Mouse (Mus musculus) left cerebral cortex, postnatal 10 days (tissue): Measurements from ENCODE around the gene E130208F15Rik. TPM values are rescaled to one million over a fixed set of nuclear protein-coding genes. Genes with fewer than 3 reads are reported as not detected.

ENCODE experiments used
- DNase-seq, 2 experiments: peaks; one replicate each; pipeline ENCODE4 v3.0.0; 2021 to 2022; ENCODE audit warnings: low spot score in 2 of 2, mixed read lengths in 1 of 2; ENCODE audit errors: extremely low spot score in 1 of 2
- intact Hi-C: fragments of 180-260 bp; cut with DNase I; formaldehyde crosslinking; loops from one replicate; pipeline ENCODE4 v1.15.1; 2025
- total RNA-seq, 2 experiments: library from RNA; stranded (reverse); gene quantifications; 2 replicates each; pipeline ENCODE4 v1.2.3; 2021

Gene E130208F15Rik
- total RNA-seq, 2 experiments from 2014 or later, result 0.45 to 0.67 TPM

DNA sequence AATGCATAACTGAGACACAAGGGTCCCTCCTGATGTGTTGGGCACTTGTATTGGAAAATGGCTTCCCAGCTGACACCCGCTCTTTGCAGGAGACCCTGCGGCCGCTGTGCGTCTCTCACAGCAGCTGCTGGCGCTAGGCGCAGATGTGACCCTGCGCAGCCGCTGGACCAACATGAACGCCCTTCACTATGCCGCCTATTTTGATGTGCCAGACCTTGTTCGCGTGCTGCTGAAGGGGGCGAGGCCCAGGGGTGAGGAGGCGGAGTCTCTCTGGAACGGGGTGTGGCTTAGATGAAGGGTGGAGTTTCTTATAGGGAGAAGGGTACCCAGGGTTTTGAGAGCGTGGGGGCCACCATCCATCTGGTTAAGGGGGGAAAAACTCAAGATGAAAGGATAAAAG lies 24.3 kb upstream of the E130208F15Rik start:
- DNase-seq, result no peak
- intact Hi-C loops, result no loop called here

DNA sequence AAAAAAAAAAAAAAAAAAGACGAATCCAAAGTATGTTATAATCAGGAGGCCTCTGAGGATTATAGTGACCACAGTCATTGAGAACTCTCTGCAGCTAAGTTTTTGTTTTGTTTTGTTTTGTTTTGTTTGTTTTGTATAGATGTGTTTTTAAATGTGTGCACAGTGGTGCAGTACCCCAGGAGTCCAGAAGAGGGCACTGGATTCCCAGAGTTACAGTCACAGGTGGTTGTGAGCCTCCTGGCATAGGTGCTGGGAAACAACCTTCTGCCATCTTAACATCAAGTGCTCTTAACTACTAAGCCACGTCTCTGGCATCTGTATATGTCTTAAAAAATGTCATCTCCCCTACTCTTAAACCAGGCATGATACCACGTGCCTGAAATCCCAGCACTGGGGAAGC lies 20.6 kb upstream of the E130208F15Rik start:
- no peak for DNase-seq
- intact Hi-C loops, result no loop called here

DNA sequence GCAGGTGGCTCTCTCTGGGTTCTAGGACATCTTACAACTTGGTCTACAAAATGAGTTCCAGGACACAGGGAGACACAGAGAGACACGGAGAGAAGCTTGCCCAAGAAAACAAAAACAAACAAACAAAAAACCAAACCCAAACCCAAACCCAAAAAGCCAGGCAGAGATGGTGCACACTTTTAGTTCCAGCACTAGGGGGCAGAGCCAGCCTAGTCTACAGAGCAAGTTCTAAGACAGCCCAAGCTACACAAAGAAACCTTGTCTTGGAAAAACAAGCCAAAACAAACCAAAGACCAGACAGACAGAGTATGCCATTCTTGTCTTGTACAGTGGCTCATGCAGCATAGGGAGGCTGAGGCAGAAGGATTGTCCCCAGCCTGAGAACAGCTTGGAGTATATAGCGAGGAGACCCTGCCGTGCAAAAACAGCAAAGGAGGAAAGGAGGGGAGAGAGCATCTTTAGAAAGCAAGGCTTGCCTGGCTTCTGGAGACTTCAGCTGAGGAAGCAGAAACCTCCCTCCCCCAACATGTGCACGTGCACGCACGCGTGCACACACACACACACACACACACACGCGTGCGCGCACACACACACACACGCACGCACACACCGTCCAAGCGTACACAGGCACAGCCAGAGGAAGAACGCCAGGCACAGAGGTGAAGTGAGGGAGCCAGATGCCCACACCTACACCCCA lies 15.3 kb upstream of the E130208F15Rik start:
- DNase-seq, result no peak
- intact Hi-C loops, result no loop called here

DNA sequence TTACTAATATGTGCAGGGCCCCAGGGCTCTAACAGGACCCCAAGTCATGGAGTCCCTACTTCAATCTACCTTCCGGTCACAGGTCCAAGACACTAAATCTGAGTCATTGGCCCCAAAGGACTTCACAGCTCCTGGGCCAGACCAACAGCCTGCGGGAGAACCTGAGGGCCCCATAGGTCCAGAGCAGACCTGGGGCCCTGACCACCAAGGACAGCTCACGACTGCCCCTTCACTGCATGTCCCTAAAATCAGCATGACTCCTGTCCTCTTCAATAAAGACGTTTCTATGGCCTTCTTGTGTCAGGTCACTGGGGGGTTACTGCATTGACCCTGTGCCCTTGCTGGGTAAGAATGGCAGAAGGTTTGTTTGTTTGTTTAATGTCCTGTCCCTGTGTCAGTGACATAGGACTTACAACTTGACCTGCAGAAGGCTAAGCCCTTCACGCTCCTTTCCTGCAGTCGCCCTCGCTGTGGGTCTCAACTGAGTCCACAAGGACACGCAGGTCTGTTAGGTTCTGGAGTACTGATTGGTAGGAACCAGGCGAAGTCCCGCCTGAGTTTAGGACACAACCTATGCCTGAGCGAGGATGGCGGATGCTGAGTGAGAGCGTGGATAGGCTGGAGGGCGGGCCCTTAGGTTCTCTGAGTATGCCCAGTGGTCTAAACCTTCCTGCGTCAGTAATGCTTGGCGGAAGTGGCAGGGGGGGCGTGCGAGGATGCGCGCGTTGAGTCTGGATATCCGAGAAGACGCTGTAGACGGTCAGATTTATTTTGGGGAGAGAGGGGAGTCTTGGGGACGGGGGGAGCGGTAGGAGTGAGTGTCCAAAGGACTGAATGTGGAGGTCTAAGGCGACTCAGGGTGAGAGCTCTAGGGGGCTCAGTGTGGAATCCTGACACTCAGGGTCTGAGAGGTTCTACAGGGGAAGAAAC lies 13.2 kb upstream of the E130208F15Rik start, which contains the start of gene Alkbh6:
Gene Alkbh6 (plus strand): TSS at position 642 of the 930 bp plus-strand sequence.
- peak; percentile 95 to 96 for DNase-seq
- intact Hi-C loops, result no loop called here

DNA sequence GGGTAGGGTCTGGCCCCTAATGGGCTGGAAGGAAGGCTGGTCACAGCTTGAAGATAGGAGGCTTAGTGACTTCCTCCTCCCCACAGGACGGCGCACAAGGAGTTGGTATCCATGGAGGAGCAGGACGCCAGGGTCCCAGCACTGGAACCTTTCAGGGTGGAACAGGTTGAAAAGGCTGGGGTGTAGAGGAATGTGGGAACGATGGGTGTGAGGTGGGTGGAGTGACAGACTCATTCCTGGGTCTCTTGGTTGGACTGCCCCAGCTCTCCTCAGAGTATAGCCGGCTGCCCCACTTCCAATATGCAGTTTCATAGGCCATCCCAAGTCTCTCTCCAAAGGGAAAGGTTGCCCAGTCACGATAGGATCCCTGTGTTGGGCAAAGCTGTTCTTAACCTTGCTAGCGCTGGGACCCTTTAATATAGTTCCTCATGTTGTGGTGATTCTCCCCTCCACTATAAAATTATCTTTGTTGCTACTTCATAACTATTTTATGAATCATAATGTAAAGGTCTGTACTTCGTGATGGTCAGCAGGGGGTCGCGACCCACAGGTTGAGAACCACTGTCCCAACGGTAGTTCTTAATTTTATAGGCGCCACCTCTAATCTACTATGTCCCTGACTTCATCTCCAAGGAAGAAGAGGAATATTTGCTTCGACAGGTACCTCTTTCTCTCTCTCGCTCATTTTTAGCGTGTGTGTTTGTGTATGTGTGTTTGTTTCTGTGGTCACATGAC lies 12.0 kb upstream of the E130208F15Rik start:
- DNase-seq, result no peak
- intact Hi-C loops, result no loop called here

DNA sequence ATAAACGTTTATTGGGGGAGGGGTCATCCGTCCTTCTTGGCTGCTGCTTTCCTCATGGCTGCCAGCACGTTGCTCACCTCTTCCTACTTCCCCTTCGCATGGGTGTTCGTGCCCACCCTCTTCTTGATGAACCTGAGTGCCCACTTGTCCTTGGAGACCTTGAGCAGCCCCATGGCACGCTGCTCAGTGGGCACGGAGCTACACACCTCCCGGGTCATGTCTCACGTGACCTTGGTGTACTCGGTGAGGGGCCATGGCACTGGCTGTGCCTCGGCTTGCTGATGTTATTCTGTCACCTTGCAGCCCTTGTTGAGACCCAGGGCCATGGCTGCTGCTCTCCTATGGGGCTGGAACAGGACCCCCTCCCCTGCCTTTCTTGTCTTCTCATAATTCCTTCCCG lies 11.4 kb upstream of the E130208F15Rik start:
- intact Hi-C loops, result no loop called here
- no peak for DNase-seq

DNA sequence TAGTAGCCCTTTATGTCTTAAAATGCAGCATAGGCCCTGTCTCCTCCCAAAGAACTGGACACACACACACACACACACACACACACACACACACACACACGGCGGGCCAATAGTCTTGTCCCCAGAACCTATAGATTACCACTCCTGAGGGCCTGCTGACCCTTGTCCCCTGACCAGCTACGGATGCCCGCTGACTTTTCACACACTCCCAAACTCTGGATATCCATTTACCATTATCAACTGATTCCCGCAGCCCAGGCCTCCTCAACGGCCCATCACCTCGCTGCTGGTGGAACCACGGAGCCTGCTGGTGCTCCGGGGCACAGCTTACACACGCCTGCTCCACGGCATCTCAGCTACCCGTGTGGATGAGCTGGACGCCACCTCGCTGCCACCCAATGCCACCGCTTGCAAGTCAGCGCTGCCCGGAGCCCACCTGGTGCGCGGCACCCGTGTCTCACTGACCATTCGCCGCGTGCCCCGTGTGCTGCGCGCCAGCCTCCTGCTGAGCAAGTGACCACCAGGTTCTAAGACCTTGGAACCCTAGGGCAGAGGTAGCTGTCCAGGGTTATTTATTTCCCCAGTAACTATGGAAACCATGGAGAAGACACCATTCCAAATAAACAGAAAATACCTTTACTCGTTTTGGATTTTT lies 7.7 kb upstream of the E130208F15Rik start:
- intact Hi-C loops, result no loop called here

DNA sequence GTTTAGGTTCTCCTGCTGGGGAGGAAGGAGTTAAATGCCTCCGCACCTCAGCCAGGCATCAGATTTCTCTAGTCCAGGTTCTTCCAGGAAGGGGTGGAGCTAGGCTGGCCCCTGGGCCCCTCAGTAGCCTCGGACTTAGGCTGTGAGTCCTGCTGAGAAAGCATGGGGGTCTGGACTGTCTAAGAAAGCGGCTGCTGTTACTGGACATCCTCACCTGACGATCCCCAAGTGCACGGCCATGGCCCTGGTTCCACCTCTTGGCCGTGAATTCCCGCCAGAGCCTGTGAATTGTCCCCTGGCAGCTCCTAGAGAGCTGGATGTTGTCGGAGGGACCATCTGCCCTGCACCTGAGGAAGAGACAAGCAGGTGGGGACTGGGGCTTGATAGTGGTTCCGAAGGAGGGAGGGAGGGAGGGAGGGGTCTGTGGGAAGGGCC lies 6.8 kb upstream of the E130208F15Rik start, which contains the start of gene Syne4:
Gene Syne4 (plus strand): TSS at position 87 of the 435 bp plus-strand sequence.
- intact Hi-C loops, result no loop called here
- no peak for DNase-seq

More for the DNA sequence above, 7.7 kb upstream of the E130208F15Rik start:
- DNase-seq, result no peak

DNA sequence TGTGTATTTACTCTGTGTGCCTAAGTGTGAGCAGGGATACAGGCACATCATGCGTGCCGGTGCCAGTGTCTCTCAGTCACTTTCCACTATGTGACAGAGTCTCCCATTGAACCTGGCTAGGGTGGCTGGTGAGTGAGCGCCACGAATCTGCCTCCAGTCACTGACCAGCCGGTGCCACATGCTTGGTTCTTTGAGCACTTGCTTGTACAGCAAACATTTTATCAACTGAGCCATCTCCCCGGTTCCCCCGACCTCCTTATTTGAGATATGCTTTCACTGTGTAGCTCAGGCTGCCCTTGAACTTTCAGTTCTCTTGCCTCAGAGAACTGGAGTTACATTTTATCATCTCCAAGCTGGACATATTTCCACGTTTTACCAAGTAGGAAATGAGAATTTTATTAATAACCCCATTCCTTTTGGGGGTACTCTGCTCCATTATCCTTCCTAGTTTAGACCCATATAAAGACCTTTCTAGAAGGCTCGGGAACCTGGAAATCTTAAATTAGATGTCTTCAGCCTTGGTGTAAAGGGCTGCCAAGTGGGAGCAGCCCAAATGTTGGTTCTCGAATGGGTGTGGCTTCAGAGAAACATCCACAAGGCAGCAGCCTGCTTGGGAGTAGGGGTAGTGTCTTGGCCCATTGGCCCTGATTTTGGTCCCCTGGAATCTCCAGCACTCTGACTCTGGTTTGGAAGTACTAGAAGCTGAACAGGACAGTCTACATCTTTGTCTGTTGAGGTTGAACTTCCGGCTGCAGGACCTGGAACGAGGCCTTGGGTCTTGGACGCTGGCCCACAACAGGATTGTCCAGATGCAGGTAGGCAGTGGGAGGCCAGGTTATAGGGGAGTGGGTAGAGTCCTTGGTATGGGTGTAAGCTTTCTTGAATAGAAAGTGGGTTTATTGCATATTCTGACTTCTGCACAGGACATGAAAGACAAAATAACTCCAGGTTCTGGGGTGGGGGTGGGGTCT lies 5.7 kb upstream of the E130208F15Rik start:
- no peak for DNase-seq
- intact Hi-C loops, result no loop called here

DNA sequence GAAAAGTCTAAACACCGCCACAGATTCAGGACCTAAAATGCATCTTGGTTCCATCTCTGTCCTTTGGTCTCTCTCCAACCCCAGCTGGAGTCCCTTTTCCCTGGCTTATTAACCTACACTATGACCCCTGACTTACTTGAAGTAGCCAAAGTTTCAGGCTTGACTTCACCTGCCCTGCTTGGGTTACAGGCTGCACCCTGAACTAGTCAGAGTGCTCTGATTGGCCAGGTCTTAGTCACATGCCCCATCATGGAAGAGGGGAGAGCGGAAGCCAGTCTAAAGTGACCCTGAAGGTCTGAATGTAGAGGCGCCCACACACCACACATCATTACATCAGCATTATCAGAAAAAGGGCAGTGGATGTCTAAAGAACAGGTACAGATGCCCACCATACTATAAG lies 3.4 kb upstream of the E130208F15Rik start:
- intact Hi-C loops, result no loop called here
- DNase-seq, result no peak

DNA sequence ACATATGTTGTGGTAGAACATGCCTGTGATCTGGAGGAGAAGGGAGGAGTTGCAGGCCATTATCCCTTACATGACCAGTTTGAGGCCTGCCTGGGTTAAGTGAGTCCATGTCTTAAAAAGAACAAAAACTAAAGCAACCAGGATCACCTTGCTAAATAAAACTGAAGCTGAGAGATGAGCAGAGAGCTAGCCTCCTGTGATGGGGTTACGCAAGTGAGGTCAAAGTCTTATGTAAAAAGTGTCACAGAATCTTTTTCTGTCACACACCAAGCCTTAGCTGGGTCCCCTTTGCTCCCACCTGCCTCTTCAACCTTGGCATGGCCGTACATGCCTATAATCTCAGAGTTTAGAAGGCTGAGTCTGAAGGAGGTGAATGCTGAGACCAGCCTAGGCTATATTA lies 594 bp upstream of the E130208F15Rik start:
- intact Hi-C loops, result no loop called here
- no peak for DNase-seq

DNA sequence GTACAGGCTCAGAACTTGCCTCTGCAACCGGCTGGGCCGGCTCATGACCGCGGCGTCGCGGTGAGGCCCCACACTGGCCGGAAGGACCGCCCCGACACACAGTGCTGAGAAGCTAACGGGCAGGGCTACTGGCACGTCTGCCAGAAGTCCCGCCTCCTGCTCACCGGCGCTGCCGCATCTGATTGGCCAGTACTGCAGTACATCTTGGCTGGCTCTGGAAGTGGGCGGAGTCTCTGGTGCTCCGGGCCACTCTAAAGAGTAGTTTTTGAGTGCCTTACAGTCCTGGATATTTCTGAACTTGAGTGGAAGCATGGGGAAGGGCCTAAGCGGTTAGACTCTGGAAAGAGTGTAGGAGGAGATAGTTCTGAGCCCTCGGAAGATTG lies 736 bp downstream of the E130208F15Rik start:
- intact Hi-C loops, result no loop called here
- DNase-seq, result peak; percentile 96 to 99

DNA sequence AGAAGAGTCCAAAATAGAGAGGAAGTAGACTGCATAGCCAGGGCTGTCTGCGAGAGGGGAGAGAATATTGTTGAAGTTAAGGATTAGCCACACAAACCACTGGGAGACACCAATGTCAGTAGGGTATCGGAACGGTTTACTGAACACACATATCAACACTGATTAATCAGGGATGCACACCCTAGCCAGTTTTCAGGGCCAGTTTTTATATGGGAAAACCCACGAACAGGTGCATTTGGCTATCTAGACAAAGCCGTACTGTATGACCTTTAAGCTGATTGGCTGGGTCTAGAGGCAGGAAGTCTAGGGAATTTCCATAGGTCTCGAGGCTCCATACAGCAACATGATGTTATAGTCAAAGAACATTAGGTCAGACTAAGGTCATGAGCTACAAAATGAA lies 1.3 kb downstream of the E130208F15Rik start:
- intact Hi-C loops, result no loop called here
- DNase-seq, result no peak

DNA sequence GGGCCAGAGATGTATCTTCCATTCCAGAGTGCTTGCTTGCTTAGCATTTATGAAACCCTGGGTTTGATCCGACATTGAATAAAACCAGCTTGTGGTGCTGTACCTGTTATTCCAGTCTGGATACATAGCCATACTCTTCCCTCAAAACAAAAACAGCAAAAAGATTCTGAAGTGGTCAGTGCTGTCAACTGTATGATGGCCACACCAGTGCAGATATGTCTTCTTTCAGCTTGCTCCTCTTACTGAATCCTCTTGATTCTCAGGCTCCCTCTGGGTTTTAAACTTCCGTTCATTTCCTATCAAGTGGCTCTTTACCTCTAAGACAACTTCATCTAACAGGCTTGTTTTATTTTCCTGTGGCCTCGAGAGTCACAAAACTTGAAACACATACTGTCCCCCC lies 2.3 kb downstream of the E130208F15Rik start, which contains the start of gene Sdhaf1:
Gene Sdhaf1 (minus strand): TSS at position 101 of the 400 bp plus-strand sequence.
- intact Hi-C loops, result no loop called here
- DNase-seq, result no peak

DNA sequence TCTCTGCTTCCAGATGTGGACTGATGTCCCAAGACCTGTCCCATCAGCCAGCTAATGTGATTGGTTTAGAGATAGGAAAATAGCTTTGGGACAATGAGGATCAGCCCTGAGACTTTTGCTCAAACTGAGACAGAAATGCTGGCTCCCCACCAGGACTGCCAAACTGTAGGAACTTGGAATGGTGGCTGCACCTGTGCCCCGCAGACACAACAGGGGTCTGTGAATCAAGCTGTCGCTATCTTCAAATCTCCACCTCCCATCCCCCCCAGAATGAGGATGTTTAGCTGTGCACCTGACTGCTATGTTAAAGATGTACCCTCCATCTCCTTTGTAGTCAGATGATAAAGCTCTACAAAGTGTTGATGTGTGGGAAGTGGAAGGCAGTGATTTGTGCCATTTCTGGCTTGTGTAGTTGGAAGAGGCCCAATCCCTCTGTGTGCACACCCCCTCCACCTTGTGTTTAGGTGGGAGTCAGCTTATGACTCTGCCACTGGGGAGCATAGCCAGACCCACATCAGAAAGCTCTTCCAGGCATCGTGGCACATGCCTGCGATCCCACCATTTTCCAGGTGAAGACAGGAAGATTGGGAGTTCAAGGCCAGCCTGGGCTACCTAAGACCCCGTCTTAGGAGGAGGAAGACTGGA lies 2.9 kb downstream of the E130208F15Rik start:
- no peak for DNase-seq
- intact Hi-C loops, result no loop called here

DNA sequence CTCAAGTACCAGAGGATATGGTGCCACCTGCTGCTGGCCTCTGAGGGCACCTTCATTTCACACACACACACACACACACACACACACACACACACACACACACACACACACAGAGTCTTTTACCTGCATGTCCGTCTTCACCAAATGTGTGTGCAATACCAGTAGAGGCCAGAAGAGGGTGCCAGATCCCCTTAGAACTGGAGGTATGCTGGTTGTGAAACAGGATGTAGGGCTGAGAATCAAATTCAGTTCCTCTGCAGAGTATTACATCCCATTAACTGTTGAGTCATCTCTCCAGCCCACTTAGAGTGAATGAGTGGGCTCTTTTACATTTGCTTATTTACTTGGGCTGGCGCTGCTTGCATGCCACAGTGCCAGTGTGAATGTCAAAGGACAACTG lies 3.8 kb downstream of the E130208F15Rik start:
- intact Hi-C loops, result no loop called here
- no peak for DNase-seq

DNA sequence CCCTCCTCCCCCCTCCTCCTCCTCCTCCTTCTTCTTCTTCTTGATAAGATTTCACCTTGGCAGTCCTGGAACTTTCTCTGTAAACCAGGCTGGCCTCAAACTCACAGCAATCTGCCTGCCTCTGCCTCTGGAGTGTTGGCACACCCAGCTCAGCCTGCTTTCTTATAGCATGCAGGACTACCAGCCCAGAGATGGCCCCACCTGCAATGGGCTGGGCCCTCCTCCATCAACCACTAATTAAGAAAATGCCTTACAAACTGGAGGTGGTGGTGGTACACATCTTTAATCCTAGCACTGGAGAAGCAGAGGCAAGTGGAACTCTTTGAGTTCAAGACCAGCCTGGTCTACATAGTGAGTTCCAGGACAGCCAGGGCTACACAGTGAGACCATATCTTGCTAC lies 4.9 kb downstream of the E130208F15Rik start:
- intact Hi-C loops, result no loop called here
- no peak for DNase-seq
